ENCODE assay signal across 8 mouse cellular contexts in the genomic region with DNA sequence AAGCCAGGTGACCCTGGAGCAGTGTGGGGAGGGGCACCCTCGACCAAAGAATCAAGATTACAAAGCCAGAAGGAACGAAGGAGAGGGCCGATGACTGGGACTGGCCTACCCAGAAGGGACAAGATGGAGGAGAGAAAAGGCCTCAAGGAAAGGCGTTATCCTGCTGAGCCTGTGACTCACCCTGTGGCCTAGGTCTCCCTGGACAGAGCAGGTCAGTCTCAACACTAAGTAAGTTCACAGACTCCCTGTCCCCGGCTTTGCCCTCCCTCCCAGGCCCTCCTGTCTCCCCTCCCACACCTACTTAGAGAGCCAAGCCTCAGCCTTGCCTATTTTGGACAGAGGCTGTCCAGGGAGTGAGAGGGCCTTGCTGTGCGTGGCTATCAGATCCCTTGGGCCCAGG. TPM values are rescaled to one million over a fixed set of nuclear protein-coding genes. Genes with fewer than 3 reads are reported as not detected.
A peak's percentile ranks its signal among the peaks of the same experiment; 100 is the strongest.
DNase-seq lines count a peak whose midpoint lies in the region; ATAC-seq and TF ChIP-seq lines count a peak whose summit lies in the region.

A gene (plus strand): TSS at position 79 of the 400 bp plus-strand sequence.

- TF ChIP-seq POLR2A in testis, adult 2 months (IDR thresholded peaks at IDR 0.05; ENCODE audit: control insufficient read depth, low read depth, low read length), result no peak
- no peak for TF ChIP-seq POLR2A in embryonic fibroblast, embryonic 13.5 days (IDR thresholded peaks at IDR 0.05; ENCODE audit: low read depth, low read length)

- no peak for TF ChIP-seq CTCF in testis, adult 2 months (IDR thresholded peaks at IDR 0.05; ENCODE audit: control insufficient read depth, insufficient read depth, insufficient replicate concordance, low read depth, low read length)
- TF ChIP-seq CTCF in embryonic fibroblast, embryonic 13.5 days (IDR thresholded peaks at IDR 0.05; ENCODE audit: borderline replicate concordance, insufficient read depth, low read length), result no peak
- TF ChIP-seq CTCF in heart, postnatal 0 days (IDR thresholded peaks at IDR 0.05; ENCODE audit: low read depth), result no peak

- no peak for DNase-seq in testis, postnatal 10 days (ENCODE audit: low spot score)
- DNase-seq in heart, postnatal 0 days (ENCODE audit: low spot score), result no peak
- DNase-seq in limb, embryonic 10.5 days (ENCODE audit: low spot score), result no peak
- no peak for DNase-seq in urinary bladder, postnatal 10 days (ENCODE audit: low spot score)
- no peak for DNase-seq in retina, postnatal 1 day

- H3K9ac ChIP-seq in heart, postnatal 0 days (replicated peaks; ENCODE audit: low read depth, low read length), result no peak within 1 kb of the TSS
- no peak within 1 kb of the TSS for H3K9ac ChIP-seq in neural tube, embryonic 15.5 days (replicated peaks)

- H3K9me3 ChIP-seq in heart, postnatal 0 days (replicated peaks; ENCODE audit: control insufficient read depth, low read length), result no peaks in the 10 kb centered on the region
- no peaks in the 10 kb centered on the region for H3K9me3 ChIP-seq in limb, embryonic 10.5 days (replicated peaks)
- no peaks in the 10 kb centered on the region for H3K9me3 ChIP-seq in neural tube, embryonic 15.5 days (replicated peaks)

- no peak; the same call in 1 of the 2 replicates for TF ChIP-seq EP300 in heart, postnatal 0 days (IDR thresholded peaks at IDR 0.05; ENCODE audit: low read depth)

- H3K4me3 ChIP-seq in testis, adult 2 months (ENCODE audit: control insufficient read depth, low read depth, low read length), result no peak within 1 kb of the TSS
- no peak within 1 kb of the TSS for H3K4me3 ChIP-seq in embryonic fibroblast, embryonic 13.5 days (ENCODE audit: insufficient read depth, low read length)
- H3K4me3 ChIP-seq in heart, postnatal 0 days (ENCODE audit: low read depth, low read length), result no peak within 1 kb of the TSS
- no peak within 1 kb of the TSS for H3K4me3 ChIP-seq in limb, embryonic 10.5 days
- H3K4me3 ChIP-seq in neural tube, embryonic 15.5 days (replicated peaks), result no peak within 1 kb of the TSS

- WGBS in heart, postnatal 0 days, result 39% methylated on average over 6 of the region's 6 CpGs
- 73% methylated on average over 6 of the region's 6 CpGs for WGBS in limb, embryonic 10.5 days
- 73% methylated on average over 6 of the region's 6 CpGs for WGBS in neural tube, embryonic 15.5 days

- no peak; the same call in 1 of the 2 replicates for ATAC-seq in heart, postnatal 0 days (ENCODE audit: insufficient read depth, low read depth)
- no peak for ATAC-seq in neural tube, embryonic 15.5 days (ENCODE audit: low FRiP score)

- H3K27ac ChIP-seq in testis, adult 2 months (ENCODE audit: control insufficient read depth, insufficient read depth, low read depth, low read length), result peak within 1 kb of the TSS; percentile 39; the same call in 1 of the 2 replicates
- H3K27ac ChIP-seq in embryonic fibroblast, embryonic 13.5 days (ENCODE audit: insufficient read depth, low read length), result no peak within 1 kb of the TSS
- H3K27ac ChIP-seq in heart, postnatal 0 days (ENCODE audit: low read depth), result 0 out of 2 replicates have a peak within 1 kb of the TSS, but pooled peaks have one; percentile 26
- H3K27ac ChIP-seq in limb, embryonic 10.5 days, result no peak within 1 kb of the TSS; the same call in 1 of the 2 replicates
- H3K27ac ChIP-seq in neural tube, embryonic 15.5 days (replicated peaks), result no peak within 1 kb of the TSS

- no peak within 1 kb of the TSS for H3K4me2 ChIP-seq in heart, postnatal 0 days (ENCODE audit: low read depth, low read length)
- peak within 1 kb of the TSS; percentile 35 for H3K4me2 ChIP-seq in neural tube, embryonic 15.5 days

- no peaks in the 10 kb centered on the region for H3K27me3 ChIP-seq in testis, adult 2 months (ENCODE audit: control insufficient read depth, insufficient read depth, low read length)
- H3K27me3 ChIP-seq in heart, postnatal 0 days (ENCODE audit: control insufficient read depth, insufficient read depth, low read length), result no peaks in the 10 kb centered on the region
- no peaks in the 10 kb centered on the region for H3K27me3 ChIP-seq in limb, embryonic 10.5 days (ENCODE audit: low read depth, poor library complexity, severe bottlenecking)
- no peaks in the 10 kb centered on the region for H3K27me3 ChIP-seq in neural tube, embryonic 15.5 days (replicated peaks)

- no peaks in the 10 kb centered on the region; the same call in 1 of the 2 replicates for H3K4me1 ChIP-seq in testis, adult 2 months (ENCODE audit: control insufficient read depth, insufficient read depth, low read length)
- H3K4me1 ChIP-seq in embryonic fibroblast, embryonic 13.5 days (ENCODE audit: control insufficient read depth, insufficient read depth, low read length), result no peaks in the 10 kb centered on the region; the same call in 1 of the 2 replicates
- H3K4me1 ChIP-seq in heart, postnatal 0 days (ENCODE audit: control insufficient read depth, insufficient read depth), result 0 out of 2 replicates have a peak, but pooled peaks cover under 1% of the 10 kb centered on the region
- peaks cover 10% of the 10 kb centered on the region for H3K4me1 ChIP-seq in limb, embryonic 10.5 days
- 0 out of 2 replicates have a peak, but pooled peaks cover 2% of the 10 kb centered on the region for H3K4me1 ChIP-seq in neural tube, embryonic 15.5 days

- no peaks in the 10 kb centered on the region for H3K36me3 ChIP-seq in testis, adult 2 months (ENCODE audit: control insufficient read depth, insufficient read depth, low read length)
- no peaks in the 10 kb centered on the region for H3K36me3 ChIP-seq in heart, postnatal 0 days (replicated peaks; ENCODE audit: control insufficient read depth, insufficient read depth, low read length)
- no peaks in the 10 kb centered on the region for H3K36me3 ChIP-seq in limb, embryonic 10.5 days
- no peaks in the 10 kb centered on the region for H3K36me3 ChIP-seq in neural tube, embryonic 15.5 days

RNA-seq across cellular contexts. Expression of the gene that starts here (rescaled TPM):
- 28.9 and 54.8 TPM in 2 replicates for polyA plus RNA-seq in testis, adult 2 months (2012; rRNA removed)
- polyA plus RNA-seq in embryonic fibroblast, embryonic 13.5 days (2011; ENCODE audit: insufficient read length, low read depth, missing spikeins), result 453 and 629 TPM in 2 replicates
- total RNA-seq in heart, postnatal 0 days (2014; rRNA removed; ENCODE audit: low replicate concordance), result 529 and 840 TPM in 2 replicates
- polyA plus RNA-seq in heart, postnatal 0 days (2015; fragmentation: Nextera tagmentation; extraction: Ambion mirVana), result 128 and 145 TPM in 2 replicates
- 46.3 and 54.4 TPM in 2 replicates for polyA plus RNA-seq in limb, embryonic 10.5 days (2016; fragmentation: Nextera tagmentation; extraction: Ambion mirVana)
- 18.8 and 48.9 TPM in 2 replicates for polyA plus RNA-seq in neural tube, embryonic 15.5 days (2015; fragmentation: Nextera tagmentation; extraction: Ambion mirVana)

Comparison
In these comparisons a context has a peak if more than half of its experiments do, and no peak if none do; other contexts are left out.
1. H3K27ac ChIP-seq: peak in testis, adult 2 months (single experiment) and heart, postnatal 0 days (single experiment); none in embryonic fibroblast, embryonic 13.5 days (single experiment), limb, embryonic 10.5 days (single experiment) and neural tube, embryonic 15.5 days (single experiment).